Mouse (Mus musculus): ENCODE data around the gene Map2k4. TPM values are rescaled to one million over a fixed set of nuclear protein-coding genes. Genes with fewer than 3 reads are reported as not detected.

Gene Map2k4
- polyA plus RNA-seq, 1 experiment from 2014 or later: 43.6 TPM

MicroRNAs encoded within 50 kb of the gene (microRNA counts, 519-probe panel; counts per million panel counts)
- microRNA mmu-miR-744: 582 counts per million, percentile 70 among the panel's probes with 10 or more counts

Small RNA genes lying within 50 kb of the gene (microRNA-seq; reads per million reads assigned to microRNA genes)
- 10,720 reads per million, percentile 93 among the genes with 10 or more reads in this experiment for gene Mir744

Other genes starting within 250 kb of the Map2k4 start
- gene Zkscan6, start 18.9 kb upstream of the Map2k4 start, polyA plus RNA-seq (2016; fragmentation: Nextera tagmentation; extraction: Ambion mirVana): 7.5 and 8.9 TPM in 2 replicates